Mouse (Mus musculus) brain, embryonic 14.5 days (tissue): ENCODE measurements around the gene Pear1.

ENCODE experiments used
- CTCF ChIP-seq: fragments of 200-500 bp; IDR thresholded peaks from 2 replicates; pipeline ENCODE4 v1.5.1; 2012; ENCODE audit warnings: inconsistent platforms, mild to moderate bottlenecking, moderate library complexity, borderline replicate concordance; ENCODE audit not compliant: insufficient read depth, insufficient read length; ENCODE audit errors: extremely low read depth
- POLR2A ChIP-seq: fragments of 200-500 bp; IDR thresholded peaks from 2 replicates; pipeline ENCODE4 v1.6.1; 2012; ENCODE audit warnings: mild to moderate bottlenecking, inconsistent platforms, borderline replicate concordance; ENCODE audit not compliant: poor library complexity, insufficient read depth, insufficient read length, severe bottlenecking; ENCODE audit errors: extremely low read depth

DNA sequence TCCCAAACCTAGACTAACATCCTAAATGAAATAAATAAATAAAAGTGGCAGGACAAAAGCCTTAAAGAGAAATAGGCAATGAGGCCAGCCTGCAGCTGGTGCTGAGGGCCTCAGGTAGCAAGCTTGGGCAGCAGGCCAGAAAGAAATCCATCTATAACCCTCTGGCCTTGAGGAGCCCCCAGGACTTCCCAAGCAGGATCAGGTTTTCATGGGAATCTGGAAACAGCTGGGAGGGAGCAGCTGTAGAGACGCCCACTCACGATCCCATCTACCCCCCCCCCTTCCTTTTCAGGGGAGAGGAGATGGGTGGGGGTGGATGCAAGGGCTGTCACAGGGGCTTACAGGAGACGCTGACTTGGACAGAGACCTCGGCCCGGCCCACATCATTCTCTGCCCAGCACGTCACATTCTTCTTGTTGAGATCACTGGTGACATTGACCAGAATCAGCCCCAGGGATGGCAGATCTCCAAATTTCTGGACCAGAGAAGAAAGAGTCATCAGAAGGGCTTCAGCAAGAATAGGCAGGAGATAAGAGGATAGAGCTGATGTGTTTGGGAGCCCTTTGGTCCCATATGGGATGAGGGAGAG is 38.4 kb downstream of the Pear1 start:
- TF ChIP-seq CTCF (no peak), POLR2A (no peak)
